Mouse (Mus musculus) liver, adult 2 months (tissue): Measurements from ENCODE around the gene Syt8.

Source experiments
- CTCF ChIP-seq: fragments of 200-500 bp; IDR thresholded peaks from 2 replicates; pipeline ENCODE4 v1.5.1; 2011; ENCODE audit warnings: low read depth, low read length, control low read depth
- POLR2A ChIP-seq: fragments of 200-500 bp; IDR thresholded peaks from 2 replicates; pipeline ENCODE4 v1.6.1; 2011; ENCODE audit warnings: low read length, control low read depth; ENCODE audit not compliant: insufficient read depth; ENCODE audit errors: extremely low read depth

DNA sequence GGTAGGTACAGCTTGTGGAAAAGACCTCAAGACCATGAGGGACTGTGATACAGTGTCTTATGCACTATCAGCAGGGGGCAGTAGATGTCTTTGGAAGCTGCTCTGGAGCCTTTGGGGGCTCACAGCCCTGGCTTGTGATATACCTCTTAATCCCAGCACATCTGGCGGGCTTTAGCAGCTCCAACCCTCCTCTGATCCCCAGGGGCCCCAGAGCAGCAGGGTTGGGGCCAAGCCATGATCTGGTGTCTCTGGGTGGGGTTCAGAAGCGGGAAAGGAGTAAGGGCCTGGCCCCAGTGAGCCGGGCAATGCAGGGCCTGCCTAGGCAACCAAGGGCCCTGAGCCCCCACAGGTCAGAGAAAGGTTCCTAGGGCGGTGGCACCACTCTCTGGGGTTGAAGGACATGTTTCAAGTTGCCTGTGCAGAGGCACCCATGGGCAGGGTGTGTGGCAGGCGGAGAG lies 6.0 kb downstream of the Syt8 start:
- TF ChIP-seq CTCF = peak; percentile 20; the same call in 1 of the 2 replicates
- TF ChIP-seq POLR2A = no peak
